Mouse (Mus musculus) ZHBTc4 (cell line): ENCODE data around the gene Plekhh2.

Experiments
- DNase-seq: peaks from one replicate; pipeline ENCODE4 v3.0.0-alpha.2; 2011; ENCODE audit warnings: low read depth, low spot score

The Plekhh2 gene

GRCm38 (mm10) chr17:84571629-84572028 is 59.9 kb downstream of the Plekhh2 start:
- DNase-seq: peak; percentile 78

- peak; percentile 9 for DNase-seq
Observed at GRCm38 (mm10) chr17:84573305-84573704, 61.6 kb downstream of the Plekhh2 start.

- peak; percentile 74 for DNase-seq
Observed at GRCm38 (mm10) chr17:84573940-84574339, 62.2 kb downstream of the Plekhh2 start.

DNA sequence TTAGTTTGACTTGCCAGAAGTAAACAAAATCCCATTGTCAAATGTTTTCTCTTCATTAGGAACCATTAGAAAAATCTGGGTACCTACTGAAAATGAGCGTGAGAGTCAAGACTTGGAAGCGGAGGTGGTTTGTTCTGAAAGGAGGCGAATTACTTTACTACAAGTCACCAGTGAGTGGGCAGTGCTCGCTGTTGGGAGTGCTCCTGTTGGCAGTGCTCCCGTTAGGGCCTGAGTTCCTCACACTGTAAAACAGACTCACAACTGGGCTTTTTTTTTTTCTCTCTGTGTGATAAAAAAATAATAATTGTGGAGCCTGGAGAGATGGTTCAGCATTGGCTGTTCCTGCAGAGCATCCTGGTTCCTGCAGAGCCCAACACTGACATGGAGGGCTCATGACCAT is 63.4 kb downstream of the Plekhh2 start:
- no peak for DNase-seq

GRCm38 (mm10) chr17:84576621-84577293 is 65.1 kb downstream of the Plekhh2 start:
- DNase-seq: no peak

GRCm38 (mm10) chr17:84579249-84579648 is 67.6 kb downstream of the Plekhh2 start:
- no peak for DNase-seq

DNA sequence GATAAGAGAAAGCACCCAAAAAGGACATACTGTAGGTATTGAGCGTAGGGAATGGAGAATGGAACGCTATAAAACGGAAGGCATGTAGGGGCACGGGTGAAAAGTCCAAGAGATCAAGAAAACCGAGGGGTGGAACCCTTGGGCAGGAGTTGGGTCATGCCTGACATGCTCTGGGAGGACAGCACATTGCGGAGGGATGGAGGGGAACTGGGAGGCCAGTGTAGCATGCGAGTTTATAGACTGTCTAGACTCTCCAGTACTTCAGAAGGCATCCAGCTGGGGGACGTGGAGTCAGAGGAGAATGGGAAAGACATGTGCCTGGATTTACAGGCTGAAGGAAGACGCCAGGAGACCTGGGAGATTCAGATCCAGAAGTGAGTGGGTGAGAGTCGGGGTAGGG is 68.1 kb downstream of the Plekhh2 start:
- no peak for DNase-seq

DNA sequence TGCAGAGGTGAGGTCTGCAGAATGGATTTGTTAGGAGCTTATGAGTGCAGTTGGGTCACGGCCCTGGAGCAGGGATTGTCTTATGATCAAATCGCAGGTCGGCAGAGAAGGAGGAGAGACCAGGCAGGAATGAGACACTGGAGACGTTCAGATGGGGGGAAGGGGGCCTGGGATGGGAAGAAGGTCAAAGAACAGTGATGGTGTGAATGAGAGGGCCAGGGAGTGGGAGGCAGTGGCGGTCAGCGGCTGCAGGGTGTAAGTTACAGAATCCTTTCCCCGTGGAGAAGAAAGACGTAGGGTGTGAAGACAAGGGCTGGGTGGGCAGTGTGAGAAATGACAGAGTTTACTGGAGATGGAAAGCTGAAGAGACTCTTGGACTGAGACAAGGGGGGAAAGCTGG is 69.1 kb downstream of the Plekhh2 start:
- no peak for DNase-seq

GRCm38 (mm10) chr17:84581740-84582414 is 70.2 kb downstream of the Plekhh2 start:
- no peak for DNase-seq

DNA sequence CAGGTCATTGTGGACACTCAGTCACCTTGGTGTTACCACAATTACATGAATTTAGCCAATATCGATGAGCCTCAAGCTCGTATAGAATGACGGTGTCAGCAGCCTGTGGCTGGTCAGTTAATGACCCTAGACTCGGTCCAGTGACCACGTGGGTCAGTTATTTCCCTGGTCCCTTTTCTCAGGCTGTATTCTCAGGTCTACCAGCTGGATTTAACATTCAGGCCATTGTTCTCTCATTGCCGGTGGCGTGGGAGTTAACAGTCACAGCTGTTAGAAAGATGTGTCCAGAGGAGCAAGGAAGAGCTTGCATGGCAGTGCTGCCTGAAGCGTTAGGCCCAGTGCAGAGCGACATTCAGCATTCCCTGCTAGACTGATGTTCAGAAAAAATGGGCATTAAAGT is 72.4 kb downstream of the Plekhh2 start:
- no peak for DNase-seq

- no peak for DNase-seq
Observed at GRCm38 (mm10) chr17:84585104-84585503, 73.4 kb downstream of the Plekhh2 start.

GRCm38 (mm10) chr17:84590065-84590464 is 78.4 kb downstream of the Plekhh2 start:
- no peak for DNase-seq

DNA sequence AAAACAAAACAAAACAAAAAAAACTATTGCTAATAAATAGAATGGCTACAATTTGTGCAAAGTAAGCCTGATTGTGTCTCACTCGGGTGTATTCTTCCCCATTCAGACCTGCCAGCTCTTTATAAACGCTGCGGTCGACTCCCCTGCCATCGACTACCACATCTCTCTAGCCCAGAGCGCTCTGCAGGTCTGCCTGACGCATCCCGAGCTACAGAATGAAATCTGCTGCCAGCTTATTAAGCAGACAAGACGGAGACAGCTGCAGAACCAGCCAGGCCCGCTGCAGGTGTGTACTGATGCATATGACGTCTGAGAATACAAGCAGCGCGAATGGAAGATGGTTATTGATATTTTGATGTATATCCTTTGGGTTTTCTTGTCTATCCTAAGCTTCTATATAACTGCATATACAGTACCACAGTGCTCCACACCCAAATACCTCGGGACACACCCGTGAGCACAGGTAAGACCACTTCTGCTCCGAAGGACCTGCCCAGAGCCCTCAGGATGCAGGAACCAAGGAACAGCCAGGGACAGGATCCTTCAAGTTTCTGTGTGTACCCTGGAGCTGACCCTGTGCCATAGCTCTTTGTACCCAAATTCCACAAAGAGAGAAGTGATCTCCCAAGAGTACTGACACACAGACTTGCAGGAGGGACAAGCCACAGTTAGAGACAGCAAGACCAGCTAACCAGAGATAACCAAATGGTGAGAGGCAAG is 79.9 kb downstream of the Plekhh2 start:
- no peak for DNase-seq

GRCm38 (mm10) chr17:84596015-84596441 is 84.3 kb downstream of the Plekhh2 start:
- DNase-seq: peak; percentile 34

DNA sequence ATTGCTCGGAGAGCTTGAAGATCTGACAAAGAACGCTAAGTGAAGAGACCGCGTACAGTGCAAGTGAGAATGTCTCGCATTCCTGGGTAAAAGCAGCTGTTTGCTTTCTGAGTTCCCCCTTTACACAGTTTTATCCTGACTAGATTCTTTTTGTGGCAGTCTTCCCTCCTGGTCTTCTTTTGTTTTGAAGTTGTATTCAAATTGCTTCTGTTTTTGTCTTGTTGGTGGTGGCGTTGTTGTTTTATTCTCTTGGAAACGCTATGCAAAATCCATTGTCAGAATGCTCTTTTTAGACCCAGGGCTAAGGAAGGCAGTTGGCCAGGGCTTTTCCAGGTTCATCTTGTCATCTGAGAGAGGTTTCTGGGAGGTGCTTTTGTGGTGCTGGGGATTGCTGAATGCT is 84.8 kb downstream of the Plekhh2 start:
- peak; percentile 65 for DNase-seq

DNA sequence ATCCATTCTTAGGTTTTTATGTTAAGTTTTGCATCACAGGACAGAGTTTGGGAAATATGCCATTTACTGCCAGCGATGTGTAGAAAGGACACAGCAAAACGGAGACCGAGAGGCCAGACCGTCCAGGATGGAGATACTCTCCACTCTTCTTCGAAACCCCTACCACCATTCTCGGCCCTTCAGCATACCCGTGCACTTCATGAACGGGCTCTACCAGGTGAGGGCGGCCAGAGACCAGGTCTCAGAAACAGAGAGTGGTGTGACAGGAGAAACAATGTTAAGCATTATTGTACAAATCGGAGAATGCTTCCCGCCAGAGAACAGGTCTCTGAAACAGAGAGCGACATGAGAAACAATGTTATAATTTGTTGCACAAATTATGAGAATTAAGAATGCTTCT is 86.2 kb downstream of the Plekhh2 start:
- DNase-seq: no peak

- DNase-seq: no peak
Observed at GRCm38 (mm10) chr17:84598928-84599327, 87.2 kb downstream of the Plekhh2 start.

GRCm38 (mm10) chr17:84600051-84600983 is 88.6 kb downstream of the Plekhh2 start:
- no peak for DNase-seq

DNA sequence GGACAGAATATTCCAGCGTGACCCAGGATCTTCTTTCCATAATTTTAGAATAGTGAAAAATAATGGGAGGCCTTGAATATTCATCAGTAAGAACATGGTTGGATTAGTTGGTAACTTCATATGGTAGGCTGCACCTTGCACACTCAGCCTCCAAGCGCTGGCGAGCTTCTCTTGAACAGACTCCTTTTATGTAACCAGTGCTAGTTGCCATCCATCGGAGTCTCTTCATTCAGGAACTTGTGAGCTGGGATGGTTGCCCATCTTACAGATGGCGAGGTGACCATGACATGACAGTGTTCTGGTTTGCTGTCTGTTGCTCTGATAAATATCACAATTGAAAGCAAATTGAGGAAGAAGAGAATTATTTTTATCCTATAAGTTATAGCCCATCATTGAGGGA is 90.1 kb downstream of the Plekhh2 start:
- no peak for DNase-seq

- DNase-seq: no peak
Observed at GRCm38 (mm10) chr17:84603202-84603627, 91.5 kb downstream of the Plekhh2 start.

GRCm38 (mm10) chr17:84603709-84604420 is 92.2 kb downstream of the Plekhh2 start:
- DNase-seq: no peak
